Mouse (Mus musculus) neural tube, embryonic 10.5 days (tissue): ENCODE measurements at regions not wholly inside any gene's neighbourhood (a gene's known extent, or its start where the extent isn't known, plus 50 kb on each side); places are given as distances from the start of the nearest gene placed in this dataset.
"Not testable (repeated sequence)": the region's sequence is repeated elsewhere in the genome, so short reads cannot be mapped to it uniquely, and the experiment has no call there.

Source experiments
- DNase-seq: peaks from one replicate; pipeline ENCODE4 v3.0.0-alpha.2; 2017; ENCODE audit warnings: low spot score; ENCODE audit errors: extremely low spot score

DNA sequence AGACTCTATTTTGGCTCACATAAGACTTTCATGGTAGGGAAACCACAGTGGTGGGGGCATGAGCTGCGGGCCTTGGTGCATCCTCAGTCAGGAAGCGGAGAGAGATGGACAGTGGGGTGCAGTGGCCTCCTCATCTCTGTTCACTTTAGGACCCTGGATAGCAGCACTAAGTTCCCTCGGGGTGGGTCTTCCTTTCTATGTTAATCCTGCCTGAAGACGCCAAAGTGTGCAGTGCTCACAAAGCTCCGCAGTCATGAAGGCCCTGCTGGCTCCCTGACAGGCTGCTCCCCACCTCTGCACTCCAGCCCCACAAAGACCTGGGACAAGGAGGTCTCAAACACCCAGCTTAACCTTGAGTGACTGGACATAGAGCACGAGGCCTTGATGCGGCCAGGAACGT is 56.8 kb downstream of the Sox1 start:
- no peak for DNase-seq

DNA sequence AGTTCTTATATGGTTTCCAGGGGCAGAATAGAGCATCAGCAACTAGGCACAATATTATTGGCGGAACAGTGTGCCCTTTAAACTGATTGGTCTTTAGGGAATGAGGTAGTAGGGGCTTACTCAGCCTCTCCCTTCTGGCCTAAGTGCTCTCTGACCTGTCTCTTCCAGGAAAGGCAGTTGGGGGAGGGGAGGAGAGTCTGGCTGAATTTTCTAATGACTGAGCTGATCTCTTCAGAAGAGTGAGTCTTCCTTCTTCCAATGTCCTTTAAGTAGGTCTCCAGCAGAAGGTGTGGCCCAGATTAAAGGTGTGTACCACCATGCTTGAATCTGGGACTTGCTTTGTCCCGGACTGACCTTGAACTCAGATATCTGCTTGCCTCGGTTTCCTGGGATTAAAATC is 60.3 kb downstream of the Sox1 start:
- DNase-seq: not testable (repeated sequence)

DNA sequence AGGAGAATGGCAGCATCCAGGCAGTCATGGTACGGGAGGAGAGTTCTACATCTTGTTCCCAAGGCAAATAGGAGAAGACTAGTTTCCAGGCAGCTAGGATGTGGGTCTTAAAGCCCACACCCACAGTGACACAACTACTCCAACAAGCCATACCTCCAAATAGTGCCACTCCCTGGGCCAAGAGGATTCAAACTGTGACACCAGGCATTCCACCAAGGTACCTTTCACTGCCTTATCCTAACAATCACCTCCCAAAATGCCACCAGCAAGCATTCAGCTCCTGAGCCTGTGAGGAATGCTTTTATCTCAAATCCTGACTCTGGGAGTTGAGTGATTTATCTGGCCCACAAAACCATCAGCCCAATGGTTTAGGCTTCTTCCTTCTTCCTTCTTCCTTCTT is 61.2 kb downstream of the Sox1 start:
- no peak for DNase-seq

DNA sequence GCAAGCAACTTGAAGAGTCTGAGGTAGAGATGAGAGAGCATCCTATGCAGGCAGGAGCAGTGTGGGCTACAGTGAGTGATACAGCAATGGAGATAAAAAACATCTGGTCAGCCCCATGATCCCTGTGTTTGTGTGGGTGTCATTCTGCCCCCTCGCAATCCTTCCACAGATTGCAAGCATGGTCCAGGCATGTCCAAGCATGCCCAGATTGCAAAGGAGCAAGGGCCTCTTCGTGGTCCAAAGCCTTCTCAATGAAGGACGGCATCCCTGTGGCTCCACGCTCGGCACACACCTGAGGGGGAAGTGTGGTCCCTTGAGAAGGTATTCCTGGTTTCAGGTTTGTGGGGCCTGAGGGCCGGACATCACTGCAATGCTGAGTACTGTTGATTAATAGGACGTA is 61.9 kb downstream of the Sox1 start:
- no peak for DNase-seq

DNA sequence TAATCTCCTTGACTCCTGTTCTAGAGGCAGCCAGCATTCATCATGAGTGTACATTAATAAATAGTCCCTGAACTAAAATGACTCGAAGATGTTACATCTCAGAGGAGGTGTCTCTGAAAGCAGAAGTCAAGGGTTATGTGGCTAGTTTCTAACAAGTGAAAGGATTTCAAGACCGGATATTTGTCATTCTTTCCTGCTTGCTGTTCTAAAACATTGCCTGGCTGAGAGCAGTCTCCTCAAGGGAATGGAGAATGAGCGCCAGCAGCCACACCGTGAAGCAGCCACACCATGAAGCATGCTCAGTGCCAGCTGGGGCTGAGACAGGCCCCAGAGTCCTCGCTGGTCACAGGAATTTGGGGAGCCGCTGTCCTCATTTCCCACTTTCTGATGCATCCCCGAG is 71.8 kb downstream of the Sox1 start:
- DNase-seq: no peak

DNA sequence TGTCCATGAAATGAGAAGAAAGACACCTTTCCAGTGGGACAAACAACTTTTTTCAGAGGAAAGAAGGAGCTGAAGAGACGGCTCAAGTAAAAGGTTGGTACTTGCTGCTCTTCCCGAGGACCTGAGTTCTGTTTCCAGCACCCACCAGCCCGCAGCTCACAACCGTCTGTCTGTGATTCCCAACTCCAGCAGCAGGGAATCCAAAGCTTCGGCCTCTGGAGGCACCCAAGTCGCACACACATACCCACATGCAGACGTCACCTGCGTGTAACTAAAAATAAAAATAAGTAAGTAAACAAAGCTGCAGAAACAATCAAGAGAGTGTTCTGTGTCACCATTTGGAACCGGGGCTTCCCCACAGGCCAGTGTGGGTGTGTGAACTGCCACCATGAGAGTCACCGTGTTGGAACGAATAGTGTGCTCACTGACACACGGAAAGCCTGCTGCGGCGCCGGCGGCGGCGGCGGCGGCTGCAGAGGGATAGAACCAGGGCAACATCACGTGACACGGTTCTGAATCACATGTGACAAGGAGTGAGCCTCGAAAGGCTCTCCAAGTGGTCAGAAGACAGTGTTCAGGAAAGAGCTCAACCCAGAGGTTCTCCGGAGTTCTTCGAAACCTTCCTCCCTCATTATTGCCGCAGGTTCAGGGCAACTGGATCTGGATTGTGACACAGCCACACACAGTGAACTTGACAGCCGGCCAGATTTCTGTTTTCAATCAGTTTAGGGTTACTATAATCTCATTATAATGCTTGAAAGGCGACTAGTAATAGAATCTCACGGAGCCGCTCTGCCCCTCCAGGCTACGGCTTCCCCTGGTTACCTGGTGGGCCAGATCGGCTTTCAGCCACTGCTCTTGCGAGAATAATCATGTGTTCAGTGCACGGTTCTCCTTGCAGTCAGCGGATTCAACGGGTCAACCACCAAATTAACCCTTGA is 72.6 kb downstream of the Sox1 start:
- no peak for DNase-seq

DNA sequence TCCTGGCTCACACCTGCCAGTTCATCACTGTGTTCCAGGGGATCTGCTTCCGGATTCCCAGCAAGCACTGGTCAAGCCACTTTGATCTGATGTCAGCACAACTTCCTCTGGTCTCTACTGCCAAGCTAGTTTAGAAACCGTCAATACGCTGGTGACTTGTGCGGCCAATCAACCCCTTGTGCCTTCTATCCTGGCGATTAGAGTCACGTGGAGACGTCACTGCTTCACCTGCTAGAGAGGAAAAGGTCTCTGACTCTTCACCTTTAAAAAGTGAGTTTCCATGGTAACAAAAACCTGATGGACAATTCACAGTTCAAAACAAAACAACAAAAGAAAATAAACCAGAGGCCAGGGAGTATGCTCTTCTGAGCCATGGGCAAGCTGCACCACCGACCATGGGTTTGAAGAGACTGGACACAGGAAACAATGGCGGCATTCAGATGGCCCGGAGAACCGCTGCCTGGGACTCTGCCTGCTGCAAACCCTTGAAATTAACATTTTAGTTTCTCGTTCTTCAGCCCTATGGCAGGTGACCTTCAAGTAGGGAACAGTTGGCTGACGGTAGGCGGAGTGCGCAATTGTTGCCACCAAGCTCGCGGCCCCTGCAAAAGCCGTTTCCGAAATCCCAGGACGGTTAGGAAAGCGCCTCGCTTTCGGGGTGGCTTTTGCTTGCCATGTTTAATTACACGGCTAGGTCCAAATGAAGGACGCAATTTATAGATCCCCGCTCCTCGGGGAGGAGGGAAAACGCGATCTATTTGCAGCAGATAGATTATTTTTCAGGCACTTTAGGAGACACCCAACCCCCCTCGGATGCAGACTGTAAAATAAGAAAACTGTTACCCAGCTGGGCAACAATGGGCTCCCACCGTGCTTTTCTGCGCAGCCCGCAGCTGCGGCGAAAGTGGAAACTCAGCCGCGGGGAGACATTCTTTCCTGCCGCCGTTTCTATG is 82.6 kb downstream of the Sox1 start:
- peak; percentile 63 for DNase-seq

DNA sequence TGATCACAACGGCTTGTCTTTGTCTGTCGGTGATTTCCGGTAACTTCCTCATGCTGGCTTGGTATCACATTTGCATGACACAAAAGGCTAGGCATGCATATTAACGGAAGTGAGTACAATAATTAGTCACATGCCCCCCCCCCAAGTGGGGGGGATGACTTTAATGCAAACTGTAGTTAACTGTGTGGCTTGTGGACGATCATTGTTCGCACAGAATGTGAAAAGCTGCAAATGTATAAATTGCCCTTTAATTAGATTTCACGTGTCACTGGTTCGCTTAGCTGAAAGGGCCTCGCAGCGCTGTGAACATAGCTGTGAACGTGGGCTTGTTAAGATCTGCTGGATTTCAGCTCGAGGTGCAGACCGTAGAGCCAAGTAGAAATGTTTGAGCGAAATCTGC is 86.8 kb downstream of the Sox1 start:
- no peak for DNase-seq

DNA sequence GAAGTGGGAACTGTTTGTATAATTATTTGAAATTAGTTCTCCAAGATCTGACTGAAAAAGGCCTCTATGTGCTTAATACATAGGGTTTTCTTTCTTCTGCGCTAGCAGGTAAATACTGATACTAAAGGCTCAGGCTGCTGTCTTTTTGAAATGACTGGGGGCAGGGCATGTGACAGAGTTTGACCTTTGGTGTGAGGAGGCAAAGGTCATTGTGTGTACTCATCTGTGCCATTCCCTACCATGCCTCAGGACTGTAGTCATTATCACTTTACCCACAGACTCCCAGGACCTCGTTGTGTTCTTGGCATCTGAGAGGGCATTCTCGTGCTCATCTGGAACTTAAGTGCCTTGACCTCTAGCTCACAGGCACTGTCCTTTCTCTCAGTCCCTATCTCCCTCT is 88.5 kb downstream of the Sox1 start:
- no peak for DNase-seq

DNA sequence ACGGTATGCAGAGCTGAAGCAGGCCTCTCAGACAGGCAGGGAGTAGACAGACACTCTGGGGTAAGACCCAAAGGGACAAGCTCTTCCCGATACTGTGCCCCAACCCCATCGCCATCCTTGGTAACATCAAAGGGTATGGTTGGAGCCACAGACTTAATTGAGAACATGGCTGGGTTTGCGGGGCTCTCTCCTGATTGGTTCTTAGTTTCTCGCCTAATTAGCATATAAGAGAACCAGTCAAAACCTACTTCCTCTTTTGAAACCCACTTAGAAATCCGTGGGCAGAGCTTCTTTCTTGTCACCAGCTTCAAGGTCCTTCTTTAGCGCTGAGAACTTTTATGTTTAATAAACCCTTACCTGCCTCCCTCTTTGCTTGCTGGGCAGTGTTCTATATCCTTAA is 87.5 kb upstream of the Spaca7 start:
- no peak for DNase-seq

DNA sequence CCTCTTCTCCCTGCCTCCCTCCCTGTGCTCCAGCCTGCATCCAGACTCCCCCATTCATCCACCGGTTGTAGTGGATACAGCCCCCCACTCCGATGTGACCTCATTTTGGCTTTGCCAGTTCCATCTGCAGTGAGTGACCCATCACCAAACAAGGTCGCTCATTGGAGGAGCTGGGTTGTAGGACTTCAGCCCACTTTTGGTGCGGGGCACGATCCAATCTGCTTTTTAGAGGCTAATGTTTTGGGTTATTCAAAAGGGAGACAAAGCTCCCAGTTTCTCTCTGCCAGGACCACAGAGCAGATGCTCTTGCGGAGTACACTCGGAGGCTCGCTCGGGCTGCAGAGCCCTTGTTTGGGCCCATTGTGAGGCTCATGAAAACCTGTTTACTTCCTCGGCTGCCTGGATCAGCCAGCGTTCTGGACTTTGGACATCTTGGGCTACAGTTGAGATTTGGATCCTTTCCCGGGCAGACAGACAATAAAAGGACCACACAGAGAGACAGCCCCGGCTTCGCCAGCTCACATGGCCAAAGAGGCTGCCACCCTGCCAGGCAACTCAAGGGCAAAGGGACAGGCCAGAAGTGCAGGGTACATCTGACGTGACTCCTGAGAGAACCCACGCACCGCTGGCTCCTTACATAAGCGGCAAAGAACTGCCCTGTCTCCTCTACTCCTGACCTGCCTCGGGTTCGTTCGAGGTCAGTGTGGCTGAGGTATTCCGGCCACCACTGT is 86.3 kb upstream of the Spaca7 start:
- DNase-seq: no peak

DNA sequence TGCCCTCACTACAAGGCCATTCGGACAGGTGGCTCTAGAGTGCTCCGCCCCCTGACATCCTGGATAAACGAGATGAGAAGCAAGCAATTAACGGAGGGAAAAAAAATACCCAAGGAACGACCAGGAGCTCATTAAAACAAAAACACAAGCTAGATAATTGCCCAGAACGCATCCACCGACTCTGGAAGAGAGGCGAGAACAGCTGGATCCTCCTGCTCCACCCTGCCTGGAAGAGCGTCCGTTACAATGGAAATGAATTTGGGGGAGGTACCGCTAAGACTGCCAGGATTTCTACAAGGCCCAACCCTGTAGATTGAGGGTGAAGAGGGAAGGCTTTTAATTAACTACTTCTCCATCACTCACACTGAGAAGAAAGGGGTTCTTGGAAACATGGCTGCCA is 85.6 kb upstream of the Spaca7 start:
- no peak for DNase-seq

DNA sequence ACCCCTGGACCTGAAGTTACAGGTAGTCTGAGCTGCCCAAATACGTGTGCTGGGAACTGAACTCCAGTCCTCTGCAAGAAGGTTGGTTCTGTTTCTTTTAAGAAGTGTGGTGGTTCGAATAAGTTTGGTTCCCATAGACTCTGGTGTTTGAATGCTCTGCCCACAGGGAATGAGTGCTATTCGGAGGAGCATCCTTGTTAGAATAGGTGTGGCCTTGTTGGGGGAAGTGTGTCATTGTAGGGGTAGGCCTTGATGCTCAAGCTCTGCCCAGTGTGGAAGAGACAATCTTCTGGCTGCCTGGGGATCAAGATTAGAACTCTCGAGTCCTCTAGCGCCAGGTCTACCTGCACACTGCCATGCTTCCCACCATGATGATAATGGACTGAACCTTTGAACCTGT is 83.6 kb upstream of the Spaca7 start:
- DNase-seq: no peak

DNA sequence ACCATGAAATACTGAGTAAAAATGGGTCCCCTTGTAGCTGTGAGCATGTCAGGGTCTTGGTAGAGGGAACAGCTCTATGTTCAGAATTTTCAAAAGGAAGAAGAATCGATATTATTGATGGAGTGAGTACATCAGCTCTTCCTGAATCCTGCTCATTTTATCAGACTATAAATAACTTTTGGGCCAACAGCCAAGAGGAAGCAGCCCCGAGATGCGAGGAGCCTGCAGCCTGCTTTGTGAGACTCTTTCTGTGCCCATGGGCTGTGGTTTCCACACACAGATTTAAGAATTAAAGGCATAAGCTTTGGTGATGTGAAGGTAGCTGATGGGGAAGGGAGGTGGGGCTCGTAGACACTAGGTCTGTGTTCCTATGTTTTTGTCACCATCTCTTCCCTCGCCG is 81.4 kb upstream of the Spaca7 start:
- DNase-seq: no peak

DNA sequence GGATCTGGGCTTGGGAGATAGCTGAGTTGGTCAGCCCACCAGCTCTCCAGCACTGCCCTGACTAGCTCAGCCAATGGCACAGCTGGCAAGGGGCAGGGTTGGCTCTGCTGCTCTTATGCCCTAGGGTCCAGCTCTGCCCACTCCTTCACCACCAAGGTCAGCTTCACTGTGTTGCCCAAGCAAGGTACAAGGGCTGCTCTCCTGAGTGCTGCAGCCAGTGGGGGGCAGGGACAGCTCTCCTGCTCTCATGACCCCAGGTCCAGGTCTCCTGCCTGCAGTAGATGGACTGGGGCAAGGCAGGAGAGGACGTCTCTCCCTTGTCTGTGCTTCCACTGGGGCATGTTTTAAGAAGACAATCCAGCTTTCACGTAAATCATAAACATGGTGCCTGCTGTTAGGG is 80.4 kb upstream of the Spaca7 start:
- DNase-seq: no peak

DNA sequence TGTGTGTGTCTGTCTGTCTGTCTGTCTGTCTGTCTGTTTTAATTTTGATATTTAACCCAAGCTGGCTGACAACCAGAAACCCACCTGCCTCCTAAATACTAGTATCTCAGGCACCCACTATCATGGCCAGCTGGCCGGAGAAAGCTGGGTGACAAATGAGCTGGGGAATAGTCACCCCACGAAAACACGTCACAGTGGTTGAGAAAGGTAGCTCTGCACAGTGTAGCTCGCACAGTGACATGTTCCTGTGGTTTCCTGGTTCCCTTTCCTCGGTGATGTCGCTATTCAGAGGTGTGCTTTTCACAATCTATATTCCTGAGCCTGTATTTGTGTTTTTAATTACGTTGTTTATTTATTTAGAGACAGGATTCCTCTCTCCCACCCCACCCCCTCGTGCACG is 78.3 kb upstream of the Spaca7 start:
- no peak for DNase-seq

DNA sequence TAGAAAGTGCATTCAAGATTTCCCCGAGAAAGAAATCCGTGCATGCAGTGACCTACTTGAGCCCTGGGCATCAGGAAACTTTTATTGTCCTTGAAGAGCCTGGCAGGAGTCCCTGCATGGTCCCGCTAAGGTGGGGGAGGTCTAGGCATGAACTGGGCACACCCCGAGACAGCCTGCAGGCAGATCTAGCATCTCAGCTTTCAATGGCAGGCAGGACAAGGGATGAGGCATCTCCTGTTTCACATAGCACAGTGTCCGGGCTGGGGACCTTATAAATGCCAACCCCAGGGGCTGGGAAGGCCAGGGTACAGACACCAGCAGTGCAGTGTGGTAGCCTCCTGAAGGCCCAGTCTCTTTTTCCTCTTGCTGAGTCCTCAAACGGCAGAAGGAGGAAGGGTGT is 75.4 kb upstream of the Spaca7 start:
- no peak for DNase-seq

DNA sequence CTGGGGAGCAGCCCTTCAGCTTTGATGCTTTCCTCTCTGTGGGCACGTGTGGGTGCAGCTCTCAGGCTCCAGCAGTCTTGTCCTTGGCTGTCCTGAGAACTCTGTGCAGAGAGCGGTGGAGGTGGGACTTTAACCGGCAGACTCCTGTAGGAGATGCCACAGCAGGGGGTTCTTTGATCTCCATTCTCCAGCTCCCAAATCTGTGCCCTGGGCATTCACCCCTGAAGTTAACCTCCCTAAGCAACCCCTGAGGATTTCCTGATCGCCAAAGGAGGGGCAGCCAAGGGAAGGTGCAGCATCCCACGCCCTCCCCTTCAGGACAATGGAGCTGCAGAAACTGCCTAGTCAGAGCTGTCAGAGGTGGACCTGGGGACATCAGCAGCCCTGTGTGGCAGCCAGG is 73.2 kb upstream of the Spaca7 start:
- no peak for DNase-seq

DNA sequence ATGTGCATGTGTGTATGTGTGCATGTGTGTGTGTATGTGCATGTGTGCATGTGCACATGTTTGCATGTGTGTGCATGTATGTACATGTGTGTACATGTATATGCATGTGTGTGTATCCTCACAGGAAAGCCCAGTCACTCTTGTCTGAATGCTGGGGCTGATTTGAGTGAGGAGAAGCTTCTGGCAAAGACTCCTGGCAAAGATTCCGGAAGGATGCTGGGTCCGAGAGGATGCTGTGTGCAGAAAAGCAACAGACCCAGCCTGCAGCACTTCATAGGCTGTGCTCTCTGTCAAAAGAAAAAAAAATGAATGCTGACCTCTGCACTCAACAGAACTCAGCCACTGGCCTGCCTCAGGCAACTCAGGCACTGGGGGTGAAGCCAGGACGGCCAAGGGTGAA is 72.5 kb upstream of the Spaca7 start:
- DNase-seq: no peak

DNA sequence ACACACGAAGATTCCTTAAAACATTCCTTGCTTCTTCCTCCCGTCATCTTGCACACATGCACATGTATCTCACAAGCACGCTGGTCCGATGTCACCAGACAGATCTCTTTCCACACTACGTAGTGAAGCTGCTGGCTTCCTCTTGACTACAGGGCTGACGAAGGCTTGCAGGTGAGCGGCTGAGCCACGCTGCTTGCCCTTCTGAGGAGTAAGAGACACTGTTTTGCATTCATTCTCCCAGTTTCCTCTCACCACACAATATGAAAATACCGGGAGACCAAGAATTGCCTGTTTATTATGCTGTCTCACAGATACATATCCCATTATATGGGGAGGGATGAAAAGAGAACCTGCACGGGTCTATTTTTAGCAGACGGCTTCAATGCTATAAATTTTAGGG is 71.0 kb upstream of the Spaca7 start:
- no peak for DNase-seq

DNA sequence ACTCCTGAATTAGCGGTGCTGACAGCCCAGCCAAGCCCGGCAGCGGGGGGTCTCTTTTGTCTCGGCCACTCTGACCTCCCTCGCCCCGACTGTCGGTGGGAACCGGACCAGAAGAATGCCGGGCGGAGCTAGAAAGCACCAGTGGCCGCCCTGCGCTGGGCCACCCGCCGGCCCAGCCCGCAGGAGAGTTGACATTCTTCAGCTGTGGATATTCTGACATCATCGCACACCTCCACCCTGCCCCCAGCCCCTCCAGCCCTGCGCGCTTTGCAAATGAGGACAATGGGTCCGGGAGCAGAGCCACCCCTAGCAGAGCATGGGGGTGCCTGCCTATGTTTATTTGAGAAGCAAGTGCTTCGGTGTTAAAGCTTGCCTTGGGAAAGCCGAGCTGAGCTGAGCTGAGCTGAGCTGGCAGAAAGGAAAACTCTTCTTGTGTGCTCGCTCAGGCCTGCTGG is 70.5 kb upstream of the Spaca7 start:
- peak; percentile 66 for DNase-seq

DNA sequence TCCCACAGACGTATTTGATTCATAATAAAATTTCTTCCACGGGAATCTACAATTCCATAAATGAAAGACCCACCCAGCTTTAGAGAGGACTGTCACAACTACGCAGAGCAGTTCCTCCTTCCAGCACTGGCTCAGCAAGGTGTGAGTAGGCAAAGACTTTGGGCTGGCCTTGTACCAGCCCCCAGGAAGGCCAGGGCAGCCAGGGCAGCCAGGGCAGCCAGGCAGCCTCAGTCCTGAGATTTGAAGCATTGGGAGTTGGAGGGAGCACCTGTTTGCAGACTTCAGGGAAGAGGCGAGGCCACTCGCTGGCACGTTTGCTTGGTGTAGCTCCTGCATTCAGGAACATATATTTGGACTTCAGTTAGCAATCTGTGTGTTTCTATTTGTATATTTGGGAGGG is 70.0 kb upstream of the Spaca7 start:
- DNase-seq: no peak
